Mouse (Mus musculus) WW6 (cell line): ENCODE measurements at regions not wholly inside any gene's neighbourhood (a gene's known extent, or its start where the extent isn't known, plus 50 kb on each side); places are given as distances from the start of the nearest gene placed in this dataset.

Experiments used
- DNase-seq: peaks from one replicate; pipeline ENCODE4 v3.0.0-alpha.2; 2013; ENCODE audit warnings: low read depth, low spot score

DNA sequence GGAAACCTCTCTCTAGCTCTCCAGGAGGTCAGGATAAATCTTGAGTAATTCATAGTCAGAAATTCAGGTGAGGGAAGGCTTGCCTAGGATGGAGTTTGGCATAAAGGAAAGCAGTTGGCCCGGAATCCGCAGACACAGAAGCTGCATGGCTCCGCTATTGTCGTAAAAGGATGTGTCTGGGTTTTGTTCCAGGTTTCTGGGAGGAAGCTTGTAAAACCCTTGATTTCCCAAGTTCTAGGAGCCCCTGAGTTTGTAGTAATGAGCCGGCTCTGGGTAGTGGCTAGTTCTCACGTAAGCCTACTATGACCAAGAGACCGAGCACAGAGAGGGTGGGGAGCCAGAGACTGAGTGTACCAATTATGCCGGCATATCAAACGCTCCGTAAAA lies 52.7 kb upstream of the Gm21915 start:
- no peak for DNase-seq

DNA sequence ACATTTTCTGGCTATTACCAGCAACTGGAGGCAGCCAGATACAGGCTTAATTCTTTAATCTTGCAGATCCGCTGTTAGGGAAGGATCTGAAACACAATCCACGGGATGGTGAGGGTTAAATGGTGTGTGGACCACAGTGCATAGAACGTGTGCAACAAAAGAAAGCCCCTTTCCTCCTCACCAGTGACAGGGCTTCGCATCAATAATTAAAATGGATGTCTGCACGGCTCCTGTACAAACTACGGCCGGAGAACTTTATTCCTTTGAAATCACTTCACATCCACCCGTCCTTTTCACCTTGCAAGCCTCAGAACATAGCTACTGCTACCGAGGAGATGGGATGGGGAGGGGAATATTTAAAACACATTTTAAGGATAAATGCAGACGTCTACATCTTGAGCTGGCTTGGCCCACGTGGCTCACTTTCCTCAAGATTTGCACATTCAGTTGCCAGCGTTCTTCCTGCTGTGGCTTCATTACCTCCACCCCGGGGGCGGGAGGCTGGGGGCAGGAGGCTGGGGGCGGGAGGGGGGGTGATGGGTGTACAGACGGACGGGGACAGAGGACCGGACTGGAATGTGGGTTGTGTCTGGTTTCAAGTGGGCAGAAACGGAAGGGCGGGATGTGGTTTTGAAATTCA lies 53.3 kb upstream of the Gm21915 start:
- no peak for DNase-seq

DNA sequence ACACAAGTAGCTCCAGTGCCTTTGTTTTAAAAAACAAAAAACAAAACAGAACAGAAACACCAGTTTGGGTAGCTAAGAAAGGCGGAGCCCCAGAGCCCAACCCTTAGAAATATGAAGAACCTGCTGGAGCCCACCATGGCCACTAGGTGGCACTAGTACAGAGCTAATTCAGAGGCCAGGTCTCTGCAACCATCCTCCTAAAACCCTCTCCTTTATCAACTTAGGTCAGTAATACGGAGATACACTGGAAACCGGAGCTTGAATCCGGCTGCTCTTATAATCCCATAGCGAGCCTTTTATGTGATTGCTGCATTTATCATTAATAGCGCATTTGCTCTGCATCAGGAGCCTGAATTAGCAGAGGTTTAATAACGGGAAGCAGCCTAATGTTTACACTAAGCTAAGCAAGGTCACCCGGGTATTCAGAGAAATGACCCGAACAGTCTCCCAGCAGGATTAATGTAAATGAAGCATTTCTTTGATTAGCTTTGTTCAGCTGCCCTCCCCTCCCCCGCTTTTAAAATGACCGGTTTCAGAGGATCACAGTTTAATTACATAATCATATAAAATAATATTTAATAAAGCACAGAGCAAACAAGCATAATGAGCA lies 53.9 kb upstream of the Gm21915 start:
- DNase-seq: no peak

DNA sequence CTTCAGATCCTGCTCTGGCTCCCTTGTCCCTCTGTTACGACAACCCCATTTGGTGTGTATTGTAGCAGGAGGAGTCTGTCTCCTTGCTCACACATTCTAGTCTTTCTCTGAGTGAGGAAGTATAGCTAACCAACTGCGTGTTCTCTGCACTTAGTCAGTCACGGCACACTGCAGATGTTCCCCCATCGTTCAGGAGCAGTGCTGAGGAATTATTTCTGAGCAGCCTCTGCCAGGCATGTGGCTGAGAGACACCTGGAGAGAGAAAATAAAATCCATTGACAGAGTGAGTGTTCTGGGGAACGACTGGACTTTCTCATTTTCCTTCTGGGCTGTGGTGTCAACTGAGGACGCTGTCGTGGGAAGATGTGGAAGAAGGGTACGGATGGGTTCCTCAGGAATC lies 54.5 kb upstream of the Gm21915 start:
- no peak for DNase-seq

DNA sequence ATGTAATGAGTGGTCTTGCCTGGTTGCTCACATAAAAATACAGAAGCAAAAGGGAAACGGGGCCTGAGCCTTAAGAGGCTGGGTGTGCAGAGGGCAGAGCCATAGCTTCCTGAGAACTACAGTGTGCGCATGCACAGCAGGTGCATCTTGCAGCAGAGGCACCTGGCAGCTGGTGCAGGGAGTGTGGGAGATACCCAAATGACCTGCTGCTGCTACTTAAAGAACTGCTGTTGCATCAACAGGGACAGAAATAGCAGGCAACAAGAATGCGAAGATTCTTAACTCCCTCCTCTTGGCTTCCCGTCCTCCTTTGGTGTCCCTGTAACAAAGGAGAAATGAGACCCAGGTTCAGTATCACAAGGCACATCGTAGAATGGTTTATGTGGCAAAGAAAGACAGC lies 56.3 kb upstream of the Gm21915 start:
- DNase-seq: no peak

DNA sequence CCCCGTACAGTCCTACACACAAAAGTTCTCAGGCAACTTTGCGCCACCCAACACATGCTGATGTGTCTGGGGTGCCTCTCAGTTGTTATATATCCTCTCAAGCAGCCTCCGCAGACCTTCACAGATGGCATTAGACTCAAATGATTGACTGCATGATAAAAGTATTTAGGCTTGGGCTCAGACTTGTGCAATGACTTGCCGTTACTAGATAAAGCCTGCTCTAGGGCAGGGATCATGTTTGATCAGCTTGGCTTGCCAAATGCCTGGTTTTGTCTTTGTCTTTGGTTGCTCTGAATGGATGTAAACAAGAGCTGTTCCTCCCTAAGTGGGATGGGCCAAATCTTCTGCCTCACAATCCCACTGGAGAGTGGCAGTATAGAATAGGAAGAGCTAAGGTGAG lies 57.2 kb upstream of the Gm21915 start:
- DNase-seq: no peak

DNA sequence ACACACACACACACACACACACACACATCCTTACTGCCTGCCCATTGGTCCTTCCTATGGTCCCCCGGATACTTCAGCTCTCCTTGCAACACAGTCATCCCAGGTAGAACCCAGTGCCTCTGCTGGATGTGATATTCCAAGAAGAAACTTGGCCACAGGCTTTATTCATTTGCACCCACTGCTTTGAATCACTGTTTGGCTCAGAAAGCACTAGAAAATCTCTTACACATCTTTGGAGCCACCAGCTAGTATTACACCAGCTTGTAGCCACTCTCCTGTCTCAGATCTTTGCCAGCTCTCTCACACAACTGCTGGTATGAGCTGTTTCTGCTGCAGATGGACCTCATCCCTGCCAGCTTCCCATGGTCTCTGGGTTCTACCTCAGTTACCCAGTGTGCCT lies 57.7 kb upstream of the Gm21915 start:
- DNase-seq: no peak

DNA sequence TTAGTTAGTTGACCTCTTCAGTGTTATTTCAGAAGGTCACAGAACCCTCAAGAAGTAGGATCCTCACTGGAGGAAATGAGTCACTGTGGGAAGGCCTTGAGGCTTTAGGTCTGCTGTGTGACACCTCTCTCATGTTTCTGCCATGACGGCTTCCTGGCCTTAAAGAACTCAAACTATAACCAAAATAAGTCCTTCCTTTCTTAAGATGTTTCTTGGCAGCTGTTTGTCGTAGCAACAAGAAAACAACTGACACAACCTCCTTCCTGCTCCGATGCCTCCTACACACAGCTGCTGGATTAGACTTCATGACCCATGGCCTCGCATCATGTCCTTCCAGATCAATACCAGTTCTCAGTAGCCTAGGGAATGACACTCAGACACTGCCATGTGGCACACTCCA lies 58.1 kb upstream of the Gm21915 start:
- no peak for DNase-seq

DNA sequence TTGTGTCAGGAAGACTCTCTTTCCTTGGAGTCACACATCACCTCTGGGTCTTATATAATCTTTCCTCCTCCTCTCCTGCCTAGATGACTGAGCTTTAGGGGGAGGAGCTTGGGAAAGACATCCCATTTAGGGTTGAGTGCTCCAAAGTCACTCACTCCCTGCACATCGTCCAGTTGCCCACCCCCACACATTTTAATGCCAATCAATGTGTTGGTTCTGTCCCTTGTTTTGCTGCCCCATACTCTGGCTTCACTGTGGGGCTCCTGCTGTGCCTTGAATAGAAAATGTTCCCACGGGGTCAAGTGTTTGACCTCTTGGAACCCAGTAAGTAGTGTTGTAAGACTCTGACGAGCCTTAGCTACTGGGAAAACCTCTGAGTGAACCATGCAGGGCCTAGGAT lies 58.8 kb upstream of the Gm21915 start:
- no peak for DNase-seq

DNA sequence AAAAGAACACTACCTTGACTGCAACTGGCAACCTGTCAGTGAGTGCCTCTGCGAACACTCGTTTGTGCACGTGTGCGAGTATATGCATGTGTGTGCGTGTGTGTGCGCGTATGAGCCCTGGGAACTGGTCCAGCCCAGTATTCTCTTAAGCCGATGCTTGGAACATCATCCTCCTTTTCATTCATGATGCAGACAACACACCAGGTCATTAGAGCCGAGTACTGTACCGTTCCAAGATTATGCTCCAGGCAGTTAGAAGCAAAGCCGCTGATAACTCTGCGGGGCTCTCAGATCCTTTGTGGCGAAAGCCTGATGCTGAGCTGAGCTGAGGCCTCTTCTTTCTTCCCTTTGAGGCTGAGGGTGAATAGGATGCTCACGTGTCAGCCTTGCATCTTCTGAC lies 61.8 kb upstream of the Gm21915 start:
- no peak for DNase-seq

DNA sequence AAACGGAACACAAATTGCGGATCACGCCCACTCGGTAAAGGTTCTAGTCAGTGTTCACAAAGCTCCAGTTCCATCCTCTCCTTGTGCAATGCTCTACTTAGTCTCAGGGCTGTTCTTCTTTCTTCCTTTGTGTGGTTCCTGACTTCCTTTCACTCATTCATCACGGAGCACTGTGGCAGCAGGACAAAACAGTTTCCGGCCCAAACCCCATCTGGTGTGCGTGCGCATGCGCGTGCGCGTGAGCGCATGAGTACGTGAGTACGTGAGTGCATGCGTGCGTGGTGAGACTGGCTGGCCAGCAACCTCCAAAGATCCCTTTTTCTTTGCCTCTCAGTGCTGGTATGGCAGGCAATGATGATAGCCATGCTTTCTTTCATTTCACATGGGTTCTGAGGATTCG lies 62.5 kb upstream of the Gm21915 start:
- DNase-seq: no peak

DNA sequence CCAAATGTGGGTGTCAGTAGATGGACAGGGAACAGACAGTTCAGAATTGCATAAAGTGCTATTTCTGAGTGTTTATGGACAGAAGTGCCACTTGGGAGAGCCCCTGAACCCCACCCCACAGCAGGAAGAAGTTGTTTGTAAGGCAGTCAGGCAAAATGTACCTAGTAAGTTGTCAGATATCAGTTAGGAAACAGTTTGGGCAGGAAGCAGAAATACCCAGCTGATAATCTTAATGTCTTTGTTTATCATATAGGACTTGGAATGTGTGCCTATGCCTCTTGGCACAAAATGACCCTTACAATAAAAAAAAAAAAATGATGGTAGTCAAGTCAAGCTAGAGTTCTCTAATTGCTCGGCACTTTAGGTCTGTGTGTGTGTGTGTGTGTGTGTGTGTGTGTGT lies 66.9 kb upstream of the Gm21915 start:
- no peak for DNase-seq

DNA sequence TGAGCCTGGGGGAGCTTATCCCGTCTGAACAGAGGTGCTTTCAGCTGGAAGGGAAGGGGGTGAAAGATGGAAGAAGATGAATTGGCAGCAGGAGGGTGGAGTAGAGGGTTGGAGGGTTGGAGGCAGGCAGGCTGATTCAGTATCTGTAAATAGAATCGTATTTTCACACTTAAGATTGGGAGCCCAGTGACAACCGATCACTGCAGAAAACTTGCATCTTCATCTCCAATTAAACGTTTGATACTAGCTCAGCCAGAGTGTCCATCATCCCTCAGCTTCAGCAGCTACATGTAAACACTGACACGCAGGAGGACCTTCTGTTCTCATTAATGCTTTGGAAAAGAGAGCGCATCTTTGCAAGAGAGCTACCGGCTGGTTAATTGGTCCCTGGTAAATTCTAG lies 67.2 kb upstream of the Gramd1b start:
- DNase-seq: no peak

DNA sequence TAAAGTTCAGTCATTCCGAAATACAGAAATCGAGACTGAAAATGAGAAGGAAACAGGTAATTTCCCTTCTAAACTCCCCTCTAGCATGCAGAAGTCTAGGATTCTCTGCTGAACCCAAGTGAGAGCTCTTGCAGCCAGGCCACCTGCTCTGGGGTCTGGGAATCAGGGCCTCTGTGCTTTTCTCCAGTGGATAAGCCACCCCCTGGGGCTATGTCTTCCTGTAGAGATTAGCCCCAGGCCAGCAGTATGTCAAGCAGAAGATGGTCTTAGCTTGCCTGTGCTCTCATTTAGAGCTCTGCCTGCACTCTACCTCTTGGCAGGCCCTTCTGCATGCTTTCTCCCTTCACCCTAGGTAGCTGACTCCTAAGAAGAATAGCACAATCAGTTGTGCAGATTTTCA lies 56.2 kb upstream of the Gramd1b start:
- no peak for DNase-seq

DNA sequence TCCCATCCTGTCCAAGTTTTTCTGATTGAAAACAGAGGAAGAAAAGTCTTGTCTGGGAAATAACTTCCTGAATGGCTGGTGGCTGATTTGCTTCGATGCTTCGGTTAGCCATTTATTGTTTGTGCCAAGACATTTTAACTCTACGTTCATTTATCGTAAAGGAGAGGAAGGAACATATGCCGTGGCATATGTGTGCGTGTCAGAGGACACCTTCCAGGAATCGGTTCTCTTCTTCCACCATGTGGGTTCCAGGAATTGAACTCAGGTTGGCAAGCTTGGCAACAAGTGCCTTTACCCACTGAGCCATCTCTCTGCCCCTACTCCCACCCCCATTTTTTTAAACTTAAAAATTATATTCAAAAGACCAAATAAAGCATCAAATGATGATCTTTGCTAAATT lies 55.4 kb upstream of the Gramd1b start:
- DNase-seq: no peak

DNA sequence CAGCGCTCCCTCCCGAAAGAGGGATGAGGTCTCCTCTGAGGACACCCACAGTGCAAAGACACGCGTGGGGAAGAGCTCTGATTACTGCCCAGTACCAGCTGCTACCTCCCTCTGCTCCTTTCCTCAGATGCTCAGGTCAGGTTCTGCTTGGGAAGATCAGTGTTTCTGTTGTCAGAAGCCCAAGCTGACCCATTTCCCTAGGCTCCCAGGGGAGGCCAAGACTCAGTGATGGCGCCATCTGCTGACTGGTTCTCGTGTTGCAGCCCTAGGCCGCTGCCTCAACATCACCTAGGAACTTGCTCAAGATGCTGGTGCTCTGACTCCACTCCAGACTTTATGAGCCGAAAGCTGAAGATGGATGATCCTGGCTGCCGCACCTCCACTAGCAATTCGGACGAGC lies 52.4 kb upstream of the Gramd1b start:
- peak; percentile 55 for DNase-seq

DNA sequence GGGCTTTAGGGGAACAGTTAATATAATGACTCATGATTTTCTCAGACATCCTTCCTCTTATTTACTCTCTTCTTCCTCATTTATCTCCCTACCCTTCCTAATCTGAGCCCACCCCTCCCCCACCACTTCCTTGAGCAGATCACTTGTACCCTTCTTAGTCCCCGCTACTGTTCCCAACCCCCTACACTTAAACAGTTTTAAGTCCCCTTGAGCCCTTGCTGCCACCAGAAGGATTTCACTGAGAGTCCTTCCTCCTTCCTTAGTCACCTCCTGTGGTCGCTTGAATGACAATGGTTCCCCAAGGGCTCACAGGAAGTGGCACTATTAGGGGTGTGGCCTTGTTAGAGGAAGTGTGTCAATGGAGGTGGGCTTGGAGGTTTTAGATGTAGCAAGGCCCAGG lies 50.7 kb upstream of the Gramd1b start:
- no peak for DNase-seq
